Mouse (Mus musculus): ENCODE measurements around the gene Tmem189. TPM values are rescaled to one million over a fixed set of nuclear protein-coding genes. Genes with fewer than 3 reads are reported as not detected.
A peak's percentile ranks its signal among the peaks of the same experiment; 100 is the strongest.

The Tmem189 gene
- polyA plus RNA-seq, 1 experiment from 2014 or later = 34.5 TPM

DNA sequence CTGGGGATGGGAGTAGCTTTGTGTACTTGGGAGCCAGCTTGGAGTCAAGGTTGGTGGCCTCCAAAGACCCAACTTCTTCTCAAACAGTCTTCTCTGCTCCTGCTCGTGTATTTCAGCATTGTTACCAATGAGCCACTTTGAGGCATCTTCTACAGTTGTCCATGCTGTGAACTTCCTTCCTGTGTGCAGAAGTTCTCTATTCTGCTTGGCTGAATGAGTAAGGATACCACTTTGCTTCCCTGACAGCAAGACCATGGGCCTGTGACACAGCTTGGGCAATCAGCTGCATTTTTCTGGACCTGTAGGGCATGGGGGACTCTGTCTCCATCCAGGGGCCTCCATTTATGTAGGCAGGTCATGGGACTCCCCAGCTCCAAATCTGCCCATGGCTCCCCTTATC lies 27.6 kb upstream of the Tmem189 start:
- no peak for ATAC-seq (ENCODE audit: low FRiP score)
- H3K4me1 ChIP-seq = 0 out of 2 replicates have a peak, but pooled peaks cover 1% of the 10 kb centered on the region
- 62% methylated on average over 1 of the region's 1 CpGs for WGBS
- no peaks in the 10 kb centered on the region for H3K36me3 ChIP-seq (replicated peaks)
- no peak overlapping the region for H3K27ac ChIP-seq
- no peak overlapping the region for H3K4me3 ChIP-seq (replicated peaks)
- H3K9me3 ChIP-seq = no peaks in the 10 kb centered on the region
- no peak overlapping the region for H3K9ac ChIP-seq
- no peaks in the 10 kb centered on the region for H3K27me3 ChIP-seq
- no peak overlapping the region for H3K4me2 ChIP-seq

- Histone ChIP-seq H3K36me3 (replicated peaks) (no peaks in the 10 kb centered on the region), H3K27ac (no peak overlapping the region), H3K4me2 (no peak overlapping the region), H3K9me3 (no peaks in the 10 kb centered on the region), H3K9ac (0 out of 2 replicates have a peak overlapping the region, but pooled peaks have one; percentile 0), H3K4me1 (no peaks in the 10 kb centered on the region), H3K4me3 (replicated peaks) (no peak overlapping the region), H3K27me3 (no peaks in the 10 kb centered on the region)
- no peak for ATAC-seq (ENCODE audit: low FRiP score)
- 77% methylated on average over 6 of the region's 6 CpGs for WGBS
Measured at GRCm38 (mm10) chr2:167715008-167715407, 25.4 kb upstream of the Tmem189 start.

- Histone ChIP-seq H3K4me1 (no peaks in the 10 kb centered on the region), H3K4me3 (replicated peaks) (no peak overlapping the region), H3K36me3 (replicated peaks) (no peaks in the 10 kb centered on the region), H3K9me3 (no peaks in the 10 kb centered on the region), H3K27me3 (no peaks in the 10 kb centered on the region), H3K9ac (no peak overlapping the region), H3K4me2 (no peak overlapping the region), H3K27ac (no peak overlapping the region)
- WGBS = 94% methylated on average over 6 of the region's 6 CpGs
- no peak for ATAC-seq (ENCODE audit: low FRiP score)
Measured at GRCm38 (mm10) chr2:167714298-167714697, 24.7 kb upstream of the Tmem189 start.

DNA sequence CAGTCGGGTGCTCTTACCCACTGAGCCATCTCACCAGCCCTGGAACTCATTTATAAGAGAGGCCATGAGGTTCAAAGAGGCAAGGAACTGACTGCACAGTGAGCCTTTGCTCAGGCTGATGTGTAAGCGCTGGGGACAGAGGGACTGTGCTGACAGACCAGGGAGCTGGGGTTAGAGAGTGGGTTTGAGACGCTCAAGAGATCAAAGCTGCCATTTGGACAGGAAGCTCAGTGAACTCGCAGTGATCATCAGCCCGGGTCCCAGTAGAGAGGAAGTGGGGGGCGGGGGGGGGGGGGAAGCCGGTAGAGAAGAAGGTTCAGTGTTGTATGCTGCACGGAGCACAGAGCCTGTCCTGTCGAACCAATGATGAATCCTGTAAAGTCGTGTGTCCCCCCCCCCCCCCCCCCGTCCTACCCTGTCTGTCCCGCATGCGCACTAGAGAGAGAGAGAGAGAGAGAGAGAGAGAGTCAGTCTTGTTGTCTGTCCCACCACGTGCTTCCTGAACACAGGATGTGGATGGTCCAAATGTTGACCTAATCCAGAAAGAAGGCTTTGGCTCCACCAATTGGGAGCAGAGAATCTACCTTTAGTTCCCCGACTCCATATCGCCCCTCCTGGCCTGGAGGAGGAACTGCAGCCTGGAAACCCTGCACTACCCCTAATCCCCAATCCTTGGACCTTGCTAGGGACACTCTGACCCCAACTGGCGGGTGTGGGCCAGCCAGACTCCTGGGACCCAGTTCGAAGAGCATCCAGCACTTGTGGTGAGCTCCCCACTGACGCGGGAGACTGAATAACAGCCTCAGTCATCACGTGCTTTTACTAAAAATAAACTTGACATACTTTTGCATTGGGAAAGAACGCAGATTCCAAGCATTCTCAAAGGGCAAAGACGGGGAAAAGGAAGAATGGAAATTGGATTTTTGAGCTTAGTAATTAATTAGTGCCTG lies 23.5 kb upstream of the Tmem189 start:
- Histone ChIP-seq H3K4me3 (replicated peaks) (no peak overlapping the region), H3K4me1 (no peaks in the 10 kb centered on the region), H3K9ac (no peak overlapping the region), H3K27ac (no peak overlapping the region), H3K36me3 (replicated peaks) (no peaks in the 10 kb centered on the region), H3K4me2 (no peak overlapping the region), H3K27me3 (no peaks in the 10 kb centered on the region), H3K9me3 (no peaks in the 10 kb centered on the region)
- no peak for ATAC-seq (ENCODE audit: low FRiP score)
- WGBS = 84% methylated on average over 19 of the region's 23 CpGs

GRCm38 (mm10) chr2:167710574-167710973 lies 21.0 kb upstream of the Tmem189 start:
- Histone ChIP-seq H3K27me3 (no peaks in the 10 kb centered on the region), H3K36me3 (replicated peaks) (no peaks in the 10 kb centered on the region), H3K9me3 (no peaks in the 10 kb centered on the region), H3K4me1 (no peaks in the 10 kb centered on the region), H3K4me3 (replicated peaks) (no peak overlapping the region), H3K27ac (no peak overlapping the region), H3K4me2 (no peak overlapping the region), H3K9ac (no peak overlapping the region)
- 66% methylated on average over 6 of the region's 6 CpGs for WGBS
- no peak for ATAC-seq (ENCODE audit: low FRiP score)

GRCm38 (mm10) chr2:167709969-167710368 lies 20.3 kb upstream of the Tmem189 start:
- Histone ChIP-seq H3K4me2 (no peak overlapping the region), H3K27ac (no peak overlapping the region), H3K4me1 (no peaks in the 10 kb centered on the region), H3K36me3 (replicated peaks) (no peaks in the 10 kb centered on the region), H3K9ac (no peak overlapping the region), H3K9me3 (no peaks in the 10 kb centered on the region), H3K4me3 (replicated peaks) (no peak overlapping the region), H3K27me3 (no peaks in the 10 kb centered on the region)
- 65% methylated on average over 6 of the region's 6 CpGs for WGBS
- ATAC-seq (ENCODE audit: low FRiP score) = no peak

GRCm38 (mm10) chr2:167708373-167708772 lies 18.8 kb upstream of the Tmem189 start:
- Histone ChIP-seq H3K9ac (no peak overlapping the region), H3K4me2 (no peak overlapping the region), H3K27me3 (no peaks in the 10 kb centered on the region), H3K4me1 (no peaks in the 10 kb centered on the region), H3K9me3 (no peaks in the 10 kb centered on the region), H3K36me3 (replicated peaks) (no peaks in the 10 kb centered on the region), H3K4me3 (replicated peaks) (no peak overlapping the region), H3K27ac (no peak overlapping the region)
- 68% methylated on average over 15 of the region's 15 CpGs for WGBS
- ATAC-seq (ENCODE audit: low FRiP score) = no peak

GRCm38 (mm10) chr2:167706183-167706939 lies 16.7 kb upstream of the Tmem189 start:
- no peaks in the 10 kb centered on the region for H3K27me3 ChIP-seq
- H3K36me3 ChIP-seq (replicated peaks) = no peaks in the 10 kb centered on the region
- no peak overlapping the region for H3K4me3 ChIP-seq (replicated peaks)
- H3K4me1 ChIP-seq = no peaks in the 10 kb centered on the region
- no peak for ATAC-seq (ENCODE audit: low FRiP score)
- 75% methylated on average over 11 of the region's 11 CpGs for WGBS
- no peak overlapping the region for H3K4me2 ChIP-seq
- no peak overlapping the region for H3K27ac ChIP-seq
- H3K9me3 ChIP-seq = no peaks in the 10 kb centered on the region
- H3K9ac ChIP-seq = no peak overlapping the region

GRCm38 (mm10) chr2:167704409-167704808 lies 14.8 kb upstream of the Tmem189 start:
- no peaks in the 10 kb centered on the region for H3K36me3 ChIP-seq (replicated peaks)
- no peak for ATAC-seq (ENCODE audit: low FRiP score)
- H3K4me1 ChIP-seq = no peaks in the 10 kb centered on the region
- WGBS = 84% methylated on average over 4 of the region's 4 CpGs
- no peak overlapping the region for H3K27ac ChIP-seq
- no peaks in the 10 kb centered on the region for H3K9me3 ChIP-seq
- H3K27me3 ChIP-seq = no peaks in the 10 kb centered on the region
- H3K9ac ChIP-seq = no peak overlapping the region
- no peak overlapping the region for H3K4me2 ChIP-seq
- no peak overlapping the region for H3K4me3 ChIP-seq (replicated peaks)

- no peak overlapping the region for H3K27ac ChIP-seq
- no peaks in the 10 kb centered on the region for H3K4me1 ChIP-seq
- WGBS = 74% methylated on average over 6 of the region's 6 CpGs
- no peak overlapping the region for H3K9ac ChIP-seq
- H3K4me3 ChIP-seq (replicated peaks) = no peak overlapping the region
- no peaks in the 10 kb centered on the region for H3K27me3 ChIP-seq
- no peak for ATAC-seq (ENCODE audit: low FRiP score)
- H3K36me3 ChIP-seq (replicated peaks) = no peaks in the 10 kb centered on the region
- H3K9me3 ChIP-seq = no peaks in the 10 kb centered on the region
- no peak overlapping the region for H3K4me2 ChIP-seq
Measured at GRCm38 (mm10) chr2:167702126-167702525, 12.5 kb upstream of the Tmem189 start.

DNA sequence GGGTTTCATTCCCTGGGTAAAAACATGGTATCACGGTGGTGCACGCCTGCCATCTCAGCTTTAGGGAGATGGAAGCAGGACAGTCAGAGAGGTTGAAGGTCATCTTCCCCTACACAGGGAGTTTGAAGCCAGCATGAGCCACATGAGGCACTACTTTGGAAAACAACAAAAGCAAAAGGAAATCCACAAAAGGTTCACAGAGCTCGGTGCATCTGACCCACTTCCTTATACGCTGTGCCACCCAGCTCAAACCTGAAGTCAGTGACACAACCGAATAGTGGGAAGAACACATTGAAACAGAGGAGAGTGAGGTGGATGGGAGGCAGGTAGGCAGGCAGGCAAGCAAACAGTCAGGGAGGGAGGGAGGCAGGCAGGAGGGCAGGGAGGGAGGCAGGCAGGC lies 11.8 kb upstream of the Tmem189 start:
- Histone ChIP-seq H3K4me1 (no peaks in the 10 kb centered on the region), H3K36me3 (replicated peaks) (no peaks in the 10 kb centered on the region), H3K4me2 (no peak overlapping the region), H3K27me3 (no peaks in the 10 kb centered on the region), H3K27ac (no peak overlapping the region), H3K4me3 (replicated peaks) (no peak overlapping the region), H3K9me3 (no peaks in the 10 kb centered on the region), H3K9ac (no peak overlapping the region)
- no peak for ATAC-seq (ENCODE audit: low FRiP score)
- 78% methylated on average over 5 of the region's 5 CpGs for WGBS

GRCm38 (mm10) chr2:167700018-167700417 lies 10.4 kb upstream of the Tmem189 start:
- Histone ChIP-seq H3K36me3 (replicated peaks) (no peaks in the 10 kb centered on the region), H3K9ac (no peak overlapping the region), H3K4me2 (no peak overlapping the region), H3K4me1 (no peaks in the 10 kb centered on the region), H3K27me3 (no peaks in the 10 kb centered on the region), H3K27ac (no peak overlapping the region), H3K4me3 (replicated peaks) (no peak overlapping the region), H3K9me3 (0 out of 2 replicates have a peak, but pooled peaks cover 5% of the 10 kb centered on the region)
- WGBS = 78% methylated on average over 5 of the region's 5 CpGs
- no peak for ATAC-seq (ENCODE audit: low FRiP score)
